Mouse (Mus musculus) forebrain, embryonic 11.5 days (tissue): ENCODE measurements around the gene Adgrl1. TPM values are rescaled to one million over a fixed set of nuclear protein-coding genes. Genes with fewer than 3 reads are reported as not detected.

Experiments used
- ATAC-seq: fragments of 200-750 bp; cut with Nextera tagmentation; replicated peaks from 2 replicates; pipeline ENCODE4 v1.8.0; 2017; ENCODE audit warnings: moderate TSS enrichment; ENCODE audit not compliant: low FRiP score
- DNase-seq: peaks from one replicate; pipeline ENCODE4 v3.0.0-alpha.2; 2017; ENCODE audit warnings: low spot score
- H3K27ac ChIP-seq: fragments of 300-500 bp; sonication (generic); 2 replicates; pipeline ENCODE4 v1.5.1; 2014; ENCODE audit warnings: low read depth, low read length
- H3K27me3 ChIP-seq: fragments of 300-500 bp; sonication (generic); 2 replicates; pipeline ENCODE4 v1.6.1; 2014; ENCODE audit warnings: mild to moderate bottlenecking, low read length, mixed read lengths; ENCODE audit not compliant: control insufficient read depth, insufficient read depth
- H3K36me3 ChIP-seq: fragments of 300-500 bp; sonication (generic); 2 replicates; pipeline ENCODE4 v1.6.1; 2014; ENCODE audit warnings: mild to moderate bottlenecking, low read length, moderate library complexity, mixed read lengths; ENCODE audit not compliant: control insufficient read depth, insufficient read depth
- H3K4me1 ChIP-seq: fragments of 300-500 bp; sonication (generic); replicated peaks from 2 replicates; pipeline ENCODE4 v1.6.1; 2014; ENCODE audit warnings: low read length, mixed read lengths; ENCODE audit not compliant: control insufficient read depth, insufficient read depth
- H3K4me2 ChIP-seq: fragments of 300-500 bp; sonication (generic); 2 replicates; pipeline ENCODE4 v1.6.1; 2014; ENCODE audit warnings: low read depth, mild to moderate bottlenecking, low read length, moderate library complexity, mixed read lengths; ENCODE audit not compliant: severe bottlenecking
- H3K4me3 ChIP-seq: fragments of 300-500 bp; sonication (generic); 2 replicates; pipeline ENCODE4 v1.5.1; 2014; ENCODE audit warnings: low read depth, low read length
- H3K9ac ChIP-seq: fragments of 300-500 bp; sonication (generic); 2 replicates; pipeline ENCODE4 v1.6.1; 2014; ENCODE audit warnings: low read length
- H3K9me3 ChIP-seq: fragments of 300-500 bp; sonication (generic); 2 replicates; pipeline ENCODE4 v1.6.1; 2016; ENCODE audit warnings: low read length, mixed read lengths; ENCODE audit not compliant: control insufficient read depth
- WGBS: fragments of 180-500 bp; shearing (Covaris S2); extraction: QIAGEN DNeasy Blood & Tissue Kit; methylation state at CpG from one replicate; pipeline ENCODE4 v1.1.7; 2014; 5-methylcytosine and 5-hydroxymethylcytosine counted together
- polyA plus RNA-seq: library from polyadenylated mRNA; unstranded; fragments of >200 nt; fragmentation: Nextera tagmentation; extraction: Ambion mirVana; gene quantifications from 2 replicates; pipeline ENCODE4 v1.2.1, GENCODE M21; 2014

The Adgrl1 gene
- polyA plus RNA-seq, 1 experiment from 2014 or later: 24.5 TPM

- ATAC-seq (no peak), DNase-seq (no peak)
- WGBS: 90% methylated on average over 5 of the region's 5 CpGs
- Histone ChIP-seq H3K9ac (no peak overlapping the region), H3K4me1 (no peaks in the 10 kb centered on the region), H3K27ac (no peak overlapping the region), H3K36me3 (peaks cover 13% of the 10 kb centered on the region; the same call in 1 of the 2 replicates), H3K9me3 (no peaks in the 10 kb centered on the region), H3K4me3 (no peak overlapping the region), H3K27me3 (no peaks in the 10 kb centered on the region), H3K4me2 (no peak overlapping the region)
Measured at GRCm38 (mm10) chr8:83934222-83934621, 34.3 kb downstream of the Adgrl1 start.

GRCm38 (mm10) chr8:83934994-83935393 lies 35.1 kb downstream of the Adgrl1 start:
- Histone ChIP-seq H3K9ac (no peak overlapping the region), H3K27ac (no peak overlapping the region), H3K36me3 (peaks cover 13% of the 10 kb centered on the region; the same call in 1 of the 2 replicates), H3K4me3 (no peak overlapping the region), H3K9me3 (no peaks in the 10 kb centered on the region), H3K27me3 (no peaks in the 10 kb centered on the region), H3K4me1 (no peaks in the 10 kb centered on the region), H3K4me2 (no peak overlapping the region)
- peak; percentile 40 for DNase-seq
- WGBS: 77% methylated on average over 2 of the region's 2 CpGs
- ATAC-seq: no peak

GRCm38 (mm10) chr8:83935435-83935834 lies 35.5 kb downstream of the Adgrl1 start:
- no peaks in the 10 kb centered on the region for H3K9me3 ChIP-seq

GRCm38 (mm10) chr8:83937645-83938044 lies 37.7 kb downstream of the Adgrl1 start:
- no peak overlapping the region for H3K27ac ChIP-seq
- no peak overlapping the region for H3K4me3 ChIP-seq
- no peaks in the 10 kb centered on the region for H3K4me1 ChIP-seq
- H3K9me3 ChIP-seq: no peaks in the 10 kb centered on the region
- H3K4me2 ChIP-seq: no peak overlapping the region
- 88% methylated on average over 7 of the region's 7 CpGs for WGBS
- H3K27me3 ChIP-seq: no peaks in the 10 kb centered on the region
- no peak for DNase-seq
- H3K36me3 ChIP-seq: peaks cover 9% of the 10 kb centered on the region; the same call in 1 of the 2 replicates
- no peak overlapping the region for H3K9ac ChIP-seq
- ATAC-seq: no peak

More at GRCm38 (mm10) chr8:83935435-83935834, 35.5 kb downstream of the Adgrl1 start:
- DNase-seq: peak; percentile 24
- no peaks in the 10 kb centered on the region for H3K4me1 ChIP-seq
- H3K36me3 ChIP-seq: peaks cover 13% of the 10 kb centered on the region; the same call in 1 of the 2 replicates
- H3K9ac ChIP-seq: no peak overlapping the region
- ATAC-seq: no peak
- H3K4me2 ChIP-seq: no peak overlapping the region
- no peak overlapping the region for H3K27ac ChIP-seq
- no peak overlapping the region for H3K4me3 ChIP-seq
- WGBS: 88% methylated on average over 8 of the region's 8 CpGs
- H3K27me3 ChIP-seq: no peaks in the 10 kb centered on the region

- no peaks in the 10 kb centered on the region for H3K9me3 ChIP-seq
- no peak overlapping the region for H3K4me3 ChIP-seq
- no peak overlapping the region for H3K27ac ChIP-seq
- WGBS: 94% methylated on average over 15 of the region's 15 CpGs
- peaks cover 9% of the 10 kb centered on the region; the same call in 1 of the 2 replicates for H3K36me3 ChIP-seq
- no peak for ATAC-seq
- H3K4me1 ChIP-seq: no peaks in the 10 kb centered on the region
- no peak overlapping the region for H3K4me2 ChIP-seq
- DNase-seq: no peak
- H3K9ac ChIP-seq: no peak overlapping the region
- H3K27me3 ChIP-seq: no peaks in the 10 kb centered on the region
Measured at GRCm38 (mm10) chr8:83938330-83938729, 38.4 kb downstream of the Adgrl1 start.

- 79% methylated on average over 6 of the region's 6 CpGs for WGBS
- ATAC-seq: no peak
Measured at GRCm38 (mm10) chr8:83941066-83941677, 41.3 kb downstream of the Adgrl1 start.

GRCm38 (mm10) chr8:83942446-83942845 lies 42.5 kb downstream of the Adgrl1 start:
- H3K4me3 ChIP-seq: no peak overlapping the region
- H3K36me3 ChIP-seq: peaks cover 3% of the 10 kb centered on the region; the same call in 1 of the 2 replicates
- no peaks in the 10 kb centered on the region for H3K27me3 ChIP-seq
- H3K9me3 ChIP-seq: no peaks in the 10 kb centered on the region
- ATAC-seq: no peak
- WGBS: 92% methylated on average over 1 of the region's 1 CpGs
- H3K4me1 ChIP-seq: no peaks in the 10 kb centered on the region
- no peak overlapping the region for H3K9ac ChIP-seq
- no peak for DNase-seq
- H3K4me2 ChIP-seq: no peak overlapping the region
- H3K27ac ChIP-seq: no peak overlapping the region

More at GRCm38 (mm10) chr8:83941066-83941677, 41.3 kb downstream of the Adgrl1 start:
- H3K9ac ChIP-seq: no peak overlapping the region
- H3K4me3 ChIP-seq: no peak overlapping the region
- no peaks in the 10 kb centered on the region for H3K9me3 ChIP-seq
- H3K27ac ChIP-seq: no peak overlapping the region
- peaks cover 3% of the 10 kb centered on the region; the same call in 1 of the 2 replicates for H3K36me3 ChIP-seq
- no peaks in the 10 kb centered on the region for H3K27me3 ChIP-seq
- DNase-seq: no peak
- H3K4me2 ChIP-seq: no peak overlapping the region
- H3K4me1 ChIP-seq: no peaks in the 10 kb centered on the region

- ATAC-seq (no peak), DNase-seq (no peak)
- no peaks in the 10 kb centered on the region for H3K36me3 ChIP-seq
- H3K4me3 ChIP-seq: no peak overlapping the region
- no peak overlapping the region for H3K9ac ChIP-seq
- H3K4me1 ChIP-seq: no peaks in the 10 kb centered on the region
- WGBS: 71% methylated on average over 3 of the region's 3 CpGs
- no peaks in the 10 kb centered on the region for H3K27me3 ChIP-seq
- H3K4me2 ChIP-seq: no peak overlapping the region
- no peaks in the 10 kb centered on the region for H3K9me3 ChIP-seq
- H3K27ac ChIP-seq: no peak overlapping the region
Measured at GRCm38 (mm10) chr8:83945540-83945939, 45.6 kb downstream of the Adgrl1 start.

- H3K4me3 ChIP-seq: peak overlapping the region; percentile 72
- 1% methylated on average over 14 of the region's 14 CpGs for WGBS
- H3K4me2 ChIP-seq: peak overlapping the region; percentile 52
- DNase-seq (no peak), ATAC-seq (no peak)
- no peaks in the 10 kb centered on the region for H3K27me3 ChIP-seq
- H3K9ac ChIP-seq: peak overlapping the region; percentile 51
- H3K36me3 ChIP-seq: no peaks in the 10 kb centered on the region; the same call in 1 of the 2 replicates
- no peak overlapping the region for H3K27ac ChIP-seq
- H3K9me3 ChIP-seq: no peaks in the 10 kb centered on the region
- peaks cover 6% of the 10 kb centered on the region; the same call in 1 of the 2 replicates for H3K4me1 ChIP-seq
Measured at GRCm38 (mm10) chr8:83954749-83955105, 54.8 kb downstream of the Adgrl1 start.
